Mouse (Mus musculus): Measurements from ENCODE around the gene Slc7a6.

GRCm38 (mm10) chr8:106149025-106149424 lies 19.6 kb upstream of the Slc7a6 start:
- TF ChIP-seq CTCF (IDR thresholded peaks at IDR 0.05; ENCODE audit: control insufficient read depth, insufficient read depth, insufficient replicate concordance, low read depth, low read length) (no peak), POLR2A (IDR thresholded peaks at IDR 0.05; ENCODE audit: control insufficient read depth, low read depth, low read length) (no peak)

Data from testis, adult 2 months (tissue).